In genomic region chr10:27133135-27133534, GRCm38 (mm10) we compare ENCODE assay signal across 9 mouse cellular contexts.
DNase-seq lines count a peak whose midpoint lies in the region; ATAC-seq and TF ChIP-seq lines count a peak whose summit lies in the region.
"Had no signal": no experiment of that assay in that cellular context is flagged by ENCODE, and none has a peak within 500 bp of the region (broad histone marks: within the 10 kb centered on the region; RNA-seq: fewer than 3 reads in every experiment).

No protein-coding gene starts in this region.

- H3K9ac ChIP-seq in lung, postnatal 0 days (replicated peaks; ENCODE audit: low read depth) = no peak overlapping the region
- H3K9ac ChIP-seq: embryonic facial prominence, embryonic 12.5 days had no signal

- peak; percentile 74 for DNase-seq in 416B (ENCODE audit: low read depth)
- DNase-seq in ZHBTc4 (ENCODE audit: low read depth, low spot score) = peak; percentile 79
- peak; percentile 71 for DNase-seq in embryo, embryonic 9.5 days (ENCODE audit: extremely low spot score)
- DNase-seq in heart, postnatal 4 days = peak; percentile 58
- peak; percentile 3 for DNase-seq in large intestine, adult 2 months (ENCODE audit: low read depth, low spot score)
- DNase-seq in lung, postnatal 0 days (ENCODE audit: low spot score) = peak; percentile 82
- DNase-seq in right cerebral cortex, adult 2 months (ENCODE audit: low spot score in 2 of 2) = peak; percentile 81 to 86
- no peak for DNase-seq in T-cell, adult 2 months (ENCODE audit: low spot score)

- H3K27ac ChIP-seq in lung, postnatal 0 days (ENCODE audit: low read length) = no peak overlapping the region
- H3K27ac ChIP-seq: embryonic facial prominence, embryonic 12.5 days had no signal

- TF ChIP-seq CTCF in lung, postnatal 0 days (IDR thresholded peaks at IDR 0.05) = peak; percentile 84

- 0 out of 2 replicates have a peak overlapping the region, but pooled peaks have one; percentile 3 for H3K4me2 ChIP-seq in lung, postnatal 0 days (replicated peaks; ENCODE audit: low read depth, low read length)
- H3K4me2 ChIP-seq: embryonic facial prominence, embryonic 12.5 days had no signal

- H3K36me3 ChIP-seq in lung, postnatal 0 days (ENCODE audit: insufficient read depth, low read length) = no peaks in the 10 kb centered on the region
- H3K36me3 ChIP-seq: embryonic facial prominence, embryonic 12.5 days had no signal

- no peaks in the 10 kb centered on the region for H3K9me3 ChIP-seq in lung, postnatal 0 days (ENCODE audit: low read length)
- H3K9me3 ChIP-seq: embryonic facial prominence, embryonic 12.5 days had no signal

- peak; percentile 65 for ATAC-seq in lung, postnatal 0 days

- 2% methylated on average over 1 of the region's 1 CpGs for WGBS in large intestine, adult 2 months
- WGBS in lung, postnatal 0 days = 6% methylated on average over 1 of the region's 1 CpGs

- H3K27me3 ChIP-seq in lung, postnatal 0 days (replicated peaks; ENCODE audit: insufficient read depth, low read length) = no peaks in the 10 kb centered on the region
- H3K27me3 ChIP-seq: embryonic facial prominence, embryonic 12.5 days had no signal

- H3K4me1 ChIP-seq in lung, postnatal 0 days (ENCODE audit: insufficient read depth, low read depth, low read length) = no peaks in the 10 kb centered on the region
- H3K4me1 ChIP-seq: embryonic facial prominence, embryonic 12.5 days had no signal

- H3K4me3 ChIP-seq in lung, postnatal 0 days (ENCODE audit: low read depth, low read length) = no peak overlapping the region
- H3K4me3 ChIP-seq: embryonic facial prominence, embryonic 12.5 days had no signal

- TF ChIP-seq EP300 in lung, postnatal 0 days (IDR thresholded peaks at IDR 0.05) = no peak
